Mouse (Mus musculus): Measurements from ENCODE around the gene Rnf227.

- TF ChIP-seq CTCF (IDR thresholded peaks at IDR 0.05; ENCODE audit: control insufficient read depth, insufficient read depth, insufficient replicate concordance, low read depth, low read length) (no peak), POLR2A (IDR thresholded peaks at IDR 0.05; ENCODE audit: control insufficient read depth, low read depth, low read length) (no peak)
Observed at GRCm38 (mm10) chr11:69340161-69341131, at the start of gene Rnf227.
